ENCODE assay signal across 36 mouse cellular contexts in genomic region chr10:70230352-70230751, GRCm38 (mm10). TPM values are rescaled to one million over a fixed set of nuclear protein-coding genes. Genes with fewer than 3 reads are reported as not detected.
DNase-seq lines count a peak whose midpoint lies in the region; ATAC-seq and TF ChIP-seq lines count a peak whose summit lies in the region.
"Had no signal": no experiment of that assay in that cellular context is flagged by ENCODE, and none has a peak within 500 bp of the region (broad histone marks: within the 10 kb centered on the region; RNA-seq: fewer than 3 reads in every experiment).

No protein-coding gene starts in this region.

- intact Hi-C loops in gastrocnemius, adult 2 months (cut with DNase I) = no loop called here

- TF ChIP-seq POLR2A in myocyte (IDR thresholded peaks at IDR 0.05; ENCODE audit: insufficient read length, low read depth) = no peak

- no peak for TF ChIP-seq CTCF in gastrocnemius, adult 2 months (IDR thresholded peaks at IDR 0.05)

- ATAC-seq in heart, embryonic 12.5 days (ENCODE audit: insufficient number of reproducible peaks, low FRiP score) = no peak
- no peak for ATAC-seq in forebrain, embryonic 14.5 days
- ATAC-seq: activated CD4-positive, CD25-positive, alpha-beta regulatory T cell, adult 4 months had no signal

- 0 out of 2 replicates have a peak, but pooled peaks cover 3% of the 10 kb centered on the region for H3K9me3 ChIP-seq in heart, embryonic 12.5 days (replicated peaks)
- H3K9me3 ChIP-seq in forebrain, embryonic 14.5 days (replicated peaks; ENCODE audit: control insufficient read depth, low read length) = no peaks in the 10 kb centered on the region
- H3K9me3 ChIP-seq: forebrain, embryonic 12.5 days; hindbrain, embryonic 10.5 days; hindbrain, embryonic 15.5 days; kidney, embryonic 15.5 days had no signal

- no peaks in the 10 kb centered on the region for H3K27me3 ChIP-seq in heart, embryonic 12.5 days (replicated peaks)
- H3K27me3 ChIP-seq in myocyte (ENCODE audit: control insufficient read depth, insufficient read depth, insufficient read length) = no peaks in the 10 kb centered on the region
- no peaks in the 10 kb centered on the region for H3K27me3 ChIP-seq in forebrain, embryonic 14.5 days (replicated peaks; ENCODE audit: control insufficient read depth, insufficient read depth, low read length)
- H3K27me3 ChIP-seq: CH12.LX; forebrain, embryonic 12.5 days; hindbrain, embryonic 15.5 days; kidney, embryonic 15.5 days had no signal

- H3K4me3 ChIP-seq in heart, embryonic 12.5 days = no peak overlapping the region
- H3K4me3 ChIP-seq in gastrocnemius, adult 2 months = peak overlapping the region; percentile 39
- H3K4me3 ChIP-seq in myocyte = no peak overlapping the region
- H3K4me3 ChIP-seq in forebrain, embryonic 14.5 days (ENCODE audit: low read depth, low read length) = no peak overlapping the region
- H3K4me3 ChIP-seq: erythroblast, embryonic 14.5 days; forebrain, embryonic 12.5 days; hindbrain, embryonic 10.5 days; hindbrain, embryonic 15.5 days; kidney, embryonic 15.5 days had no signal

- no peak overlapping the region for H3K27ac ChIP-seq in heart, embryonic 12.5 days (ENCODE audit: poor library complexity, severe bottlenecking)
- H3K27ac ChIP-seq in gastrocnemius, adult 2 months = peak overlapping the region; percentile 81
- no peak overlapping the region for H3K27ac ChIP-seq in forebrain, embryonic 14.5 days (ENCODE audit: low read depth, low read length)
- H3K27ac ChIP-seq: forebrain, embryonic 12.5 days; hindbrain, embryonic 10.5 days; hindbrain, embryonic 15.5 days; kidney, embryonic 15.5 days; liver, embryonic 14.5 days; stomach, postnatal 0 days had no signal

- H3ac ChIP-seq in myocyte (ENCODE audit: control insufficient read depth, insufficient read length) = no peak overlapping the region

- H3K9ac ChIP-seq in heart, embryonic 12.5 days = no peak overlapping the region
- no peak overlapping the region for H3K9ac ChIP-seq in forebrain, embryonic 14.5 days (ENCODE audit: low read length)
- H3K9ac ChIP-seq: forebrain, embryonic 12.5 days; hindbrain, embryonic 15.5 days; kidney, embryonic 15.5 days; liver, embryonic 14.5 days had no signal

- H3K79me2 ChIP-seq in myocyte (ENCODE audit: control insufficient read depth, insufficient read depth) = no peaks in the 10 kb centered on the region

- H3K4me1 ChIP-seq in heart, embryonic 12.5 days (replicated peaks) = no peaks in the 10 kb centered on the region
- no peaks in the 10 kb centered on the region for H3K4me1 ChIP-seq in forebrain, embryonic 14.5 days (ENCODE audit: control insufficient read depth, insufficient read depth, low read length)
- H3K4me1 ChIP-seq: forebrain, embryonic 12.5 days; hindbrain, embryonic 10.5 days; hindbrain, embryonic 15.5 days; kidney, embryonic 15.5 days had no signal

- H3K36me3 ChIP-seq in heart, embryonic 12.5 days = no peaks in the 10 kb centered on the region
- no peaks in the 10 kb centered on the region for H3K36me3 ChIP-seq in myocyte (ENCODE audit: control insufficient read depth, insufficient read depth)
- H3K36me3 ChIP-seq in forebrain, embryonic 14.5 days (ENCODE audit: control insufficient read depth, insufficient read depth, low read length) = no peaks in the 10 kb centered on the region
- H3K36me3 ChIP-seq: forebrain, embryonic 12.5 days; hindbrain, embryonic 10.5 days; hindbrain, embryonic 15.5 days; kidney, embryonic 15.5 days had no signal

- 76% methylated on average over 6 of the region's 6 CpGs for WGBS in heart, embryonic 12.5 days
- 88% methylated on average over 6 of the region's 6 CpGs for WGBS in forebrain, embryonic 14.5 days

- no peak overlapping the region for H3K4me2 ChIP-seq in heart, embryonic 12.5 days
- no peak overlapping the region for H3K4me2 ChIP-seq in myocyte (ENCODE audit: low read depth)
- H3K4me2 ChIP-seq in forebrain, embryonic 14.5 days (ENCODE audit: low read length) = no peak overlapping the region
- H3K4me2 ChIP-seq: forebrain, embryonic 12.5 days; hindbrain, embryonic 15.5 days; kidney, embryonic 15.5 days had no signal

- peak; percentile 95 for DNase-seq in heart, adult 11 months
- peak; percentile 86 for DNase-seq in gastrocnemius, adult 2 months
- DNase-seq in heart, adult 9 months (ENCODE audit: low spot score in 2 of 2) = peak; percentile 41 to 54
- DNase-seq in frontal cortex, postnatal 14 days (ENCODE audit: low spot score in 2 of 2) = no peak
- DNase-seq in layer of hippocampus, adult 18-20 months (ENCODE audit: low spot score in 2 of 2) = no peak
- no peak for DNase-seq in forebrain, embryonic 14.5 days (ENCODE audit: low spot score)
- DNase-seq: adrenal gland, adult 2 months; adrenal gland, postnatal 36 days; cerebellum, adult 2 months; kidney, adult 18-20 months; kidney, postnatal 4 days; layer of hippocampus, adult 9-11 months; liver; lung, adult 2 months; lung, postnatal 10 days; midbrain, embryonic 14.5 days; right cerebral cortex, adult 18-20 months; thymus, adult 18-20 months; thymus, postnatal 25 days had no signal

TF ChIP-seq in myocyte, 11 proteins besides CTCF, POLR2A, EP300 and RAD21:
- TF ChIP-seq CEBPB (IDR thresholded peaks at IDR 0.05; ENCODE audit: insufficient read depth, poor library complexity, severe bottlenecking) = no peak
- TF ChIP-seq MYOD1 (IDR thresholded peaks at IDR 0.05; ENCODE audit: control insufficient read depth in 1 of 3, insufficient read length in 2 of 3, low read depth in 2 of 3) = peak in 2 of 3 experiments; percentile 31 to 58
- TF ChIP-seq MYOG (IDR thresholded peaks at IDR 0.05; ENCODE audit: control insufficient read depth in 1 of 3, insufficient read depth in 1 of 3, insufficient read length in 2 of 3, low read depth in 2 of 3) = peak in 2 of 3 experiments; percentile 44 to 53
- TF ChIP-seq POLR2AphosphoS2 (IDR thresholded peaks at IDR 0.05; ENCODE audit: insufficient read length, low read depth) = no peak

RNA-seq across cellular contexts. Expression of gene Slc16a9, which starts 14.5 kb away (rescaled TPM):
- polyA plus RNA-seq in heart, embryonic 12.5 days (2016; fragmentation: Nextera tagmentation; extraction: Ambion mirVana) = 0.82 and 0.98 TPM in 2 replicates
- total RNA-seq in gastrocnemius, adult 2 months (2021) = 1 to 10 TPM; 5.0 to 9.6 TPM
- 0.04 TPM for polyA plus RNA-seq in myocyte (2012; fragmentation: generic; extraction: Trizol)
- total RNA-seq in layer of hippocampus, adult 18-20 months (2021) = 1 to 10 TPM; 1.9 to 2.0 TPM
- 1.4 and 1.8 TPM in 2 replicates for polyA plus RNA-seq in forebrain, embryonic 14.5 days (2014; fragmentation: Nextera tagmentation; extraction: Ambion mirVana)
- total RNA-seq: CH12.LX; monocyte, adult 5-6 weeks; neutrophil, adult 5-6 weeks had no signal
- polyA plus RNA-seq: activated CD4-positive, CD25-positive, alpha-beta regulatory T cell, adult 4 months; C2C12; erythroblast, embryonic 14.5 days had no signal

RNA-seq across cellular contexts. Expression of gene Mrln, which starts 25.9 kb away (rescaled TPM):
- 0.45 and 0.90 TPM in 2 replicates for polyA plus RNA-seq in heart, embryonic 12.5 days (2016; fragmentation: Nextera tagmentation; extraction: Ambion mirVana)
- 100 to 1,000 TPM; 201 to 276 TPM for total RNA-seq in gastrocnemius, adult 2 months (2021)
- polyA plus RNA-seq in myocyte (2012; fragmentation: generic; extraction: Trizol) = 32.8 TPM
- not detected for total RNA-seq in layer of hippocampus, adult 18-20 months (2021)
- 0.83 TPM in 1 of 2 replicates, not detected in the other for polyA plus RNA-seq in forebrain, embryonic 14.5 days (2014; fragmentation: Nextera tagmentation; extraction: Ambion mirVana)
- total RNA-seq: adrenal gland, postnatal 36 days; CH12.LX; ES-E14; left cerebral cortex, postnatal 14 days; monocyte, adult 5-6 weeks had no signal
- polyA plus RNA-seq: activated CD4-positive, CD25-positive, alpha-beta regulatory T cell, adult 4 months; adrenal gland, adult 2 months; erythroblast, embryonic 14.5 days; midbrain, embryonic 14.5 days; spleen, adult 2 months had no signal

Comparison
In these comparisons a context has a peak if more than half of its experiments do, and no peak if none do; other contexts are left out.
1. DNase-seq: peak in heart, adult 11 months (single experiment), gastrocnemius, adult 2 months (single experiment) and heart, adult 9 months (2 of 2); none in frontal cortex, postnatal 14 days (0 of 2), layer of hippocampus, adult 18-20 months (0 of 2) and forebrain, embryonic 14.5 days (single experiment).
2. RNA of gene Mrln, which starts 25.9 kb away (polyA plus RNA-seq): 32.8 TPM in myocyte (single experiment); 0.45 to 0.90 TPM in heart, embryonic 12.5 days and 0.83 TPM in forebrain, embryonic 14.5 days; every median in the first group is over 10 times any median in the second.